Mouse (Mus musculus) gastrocnemius, adult 2 months (tissue): Measurements from ENCODE around the gene Gm10260. TPM values are rescaled to one million over a fixed set of nuclear protein-coding genes. Genes with fewer than 3 reads are reported as not detected.
A peak's percentile ranks its signal among the peaks of the same experiment; 100 is the strongest.

Source experiments
- DNase-seq: peaks from one replicate; pipeline ENCODE4 v3.0.0; 2022
- H3K27ac ChIP-seq: fragments of 200-600 bp; 2 replicates; pipeline ENCODE4 v1.8.1; 2022; ENCODE audit warnings: mild to moderate bottlenecking
- H3K4me3 ChIP-seq: fragments of 200-600 bp; 2 replicates; pipeline ENCODE4 v1.8.1; 2022; ENCODE audit warnings: mild to moderate bottlenecking, moderate library complexity
- CTCF ChIP-seq: fragments of 200-600 bp; IDR thresholded peaks from 2 replicates; pipeline ENCODE4 v1.8.1; 2022; ENCODE audit warnings: antibody characterized with exemption, mild to moderate bottlenecking, moderate library complexity
- intact Hi-C: fragments of 180-260 bp; cut with DNase I; formaldehyde crosslinking; loops from one replicate; pipeline ENCODE4 v1.15.1; 2025
- total RNA-seq, 2 experiments: library from RNA; stranded (reverse); gene quantifications; 2 replicates each; pipeline ENCODE4 v1.2.3; 2021

Gene Gm10260
- total RNA-seq, 2 experiments from 2014 or later: 109 to 126 TPM

GRCm38 (mm10) chr13:97780556-97780955, 20.1 kb upstream of the Gm10260 start:
- intact Hi-C loops: no loop called here
- DNase-seq: no peak
- no peak for TF ChIP-seq CTCF

GRCm38 (mm10) chr13:97779657-97780445, 19.4 kb upstream of the Gm10260 start:
- DNase-seq: no peak
- TF ChIP-seq CTCF: no peak
- Histone ChIP-seq H3K27ac (no peak overlapping the region), H3K4me3 (no peak overlapping the region)
- intact Hi-C loops: no loop called here

More at GRCm38 (mm10) chr13:97780556-97780955, 20.1 kb upstream of the Gm10260 start:
- H3K4me3 ChIP-seq: no peak overlapping the region
- no peak overlapping the region for H3K27ac ChIP-seq

DNA sequence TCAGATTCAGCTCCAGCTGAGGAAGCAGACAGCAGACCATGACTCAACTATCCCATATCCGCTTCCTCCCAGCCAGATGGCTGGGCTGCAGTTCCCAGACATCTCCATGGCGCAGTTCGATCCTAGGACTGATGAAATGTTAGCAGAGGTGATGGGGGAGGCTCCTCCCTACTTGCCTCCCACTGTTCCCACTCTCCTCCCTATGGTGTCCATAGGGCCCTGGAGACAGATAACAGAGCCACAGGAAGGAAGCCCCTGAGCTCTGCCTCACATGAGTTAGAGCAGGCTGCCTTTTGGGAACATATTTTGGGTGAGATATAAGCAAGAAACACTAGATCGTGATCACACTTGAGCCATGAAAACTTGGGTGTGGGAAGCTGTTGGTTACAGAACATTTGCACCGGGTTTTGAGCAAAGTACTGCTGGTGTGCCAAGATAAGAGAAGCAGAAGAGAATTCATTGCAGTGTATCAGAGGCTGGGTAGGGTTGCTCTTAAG, 18.3 kb upstream of the Gm10260 start:
- DNase-seq: peak; percentile 23
- H3K4me3 ChIP-seq: no peak overlapping the region
- TF ChIP-seq CTCF: no peak
- H3K27ac ChIP-seq: no peak overlapping the region
- intact Hi-C loops: no loop called here

DNA sequence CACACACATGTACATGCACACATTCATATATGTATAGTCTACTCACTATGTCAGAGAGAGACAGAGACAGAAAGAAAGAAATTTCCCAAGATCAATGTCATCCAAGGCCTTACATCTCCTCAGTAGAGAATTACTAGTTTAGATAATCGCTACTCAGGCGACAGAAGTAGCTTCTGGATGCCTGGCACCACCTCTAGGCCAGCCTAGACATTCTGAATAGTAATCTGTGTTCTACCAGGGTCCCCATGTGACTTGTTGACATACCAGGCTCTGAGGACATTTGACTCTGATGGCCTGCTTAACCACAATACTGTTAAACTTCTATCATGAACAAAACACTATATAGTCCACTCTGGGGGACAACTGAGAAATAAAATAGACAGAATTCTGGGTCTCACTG, 17.2 kb upstream of the Gm10260 start:
- no peak for DNase-seq
- no peak for TF ChIP-seq CTCF
- intact Hi-C loops: no loop called here
- Histone ChIP-seq H3K4me3 (no peak overlapping the region), H3K27ac (no peak overlapping the region)

GRCm38 (mm10) chr13:97776702-97777101, 16.3 kb upstream of the Gm10260 start:
- no peak overlapping the region for H3K4me3 ChIP-seq
- no peak for TF ChIP-seq CTCF
- H3K27ac ChIP-seq: no peak overlapping the region
- intact Hi-C loops: no loop called here
- DNase-seq: peak; percentile 67

- H3K27ac ChIP-seq: no peak overlapping the region
- intact Hi-C loops: no loop called here
- no peak for TF ChIP-seq CTCF
- no peak overlapping the region for H3K4me3 ChIP-seq
- DNase-seq: no peak
These were observed 15.5 kb upstream of the Gm10260 start for GRCm38 (mm10) chr13:97775907-97776306.

GRCm38 (mm10) chr13:97774740-97775425, 14.5 kb upstream of the Gm10260 start:
- intact Hi-C loops: no loop called here
- no peak overlapping the region for H3K4me3 ChIP-seq
- 0 out of 2 replicates have a peak overlapping the region, but pooled peaks have one; percentile 24 for H3K27ac ChIP-seq
- no peak for TF ChIP-seq CTCF
- peak; percentile 86 for DNase-seq

DNA sequence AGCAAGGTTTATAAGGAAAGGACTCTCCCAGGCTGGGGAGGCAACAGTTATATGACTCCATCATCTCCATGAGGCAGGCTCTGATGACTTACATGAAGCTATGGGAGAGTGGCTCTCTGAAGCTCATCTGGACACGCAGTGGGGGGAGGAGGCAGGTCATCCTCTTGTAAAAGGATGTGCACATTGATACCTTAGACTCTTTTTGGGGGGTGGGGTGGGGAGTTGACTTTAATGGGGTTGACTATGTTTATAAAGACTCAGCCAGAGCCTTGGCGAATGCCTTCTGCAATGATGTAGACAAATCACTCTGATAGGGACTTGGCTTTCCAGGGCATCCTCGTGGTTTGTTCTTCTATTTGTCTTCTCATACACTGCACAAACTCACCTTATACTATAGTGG, 8.8 kb upstream of the Gm10260 start:
- TF ChIP-seq CTCF: no peak
- no peak overlapping the region for H3K4me3 ChIP-seq
- no peak for DNase-seq
- H3K27ac ChIP-seq: no peak overlapping the region
- intact Hi-C loops: loop anchor here (2.0 kb wide), 1 partner anchor 68 kb away; no protein-coding TSS in a partner anchor

DNA sequence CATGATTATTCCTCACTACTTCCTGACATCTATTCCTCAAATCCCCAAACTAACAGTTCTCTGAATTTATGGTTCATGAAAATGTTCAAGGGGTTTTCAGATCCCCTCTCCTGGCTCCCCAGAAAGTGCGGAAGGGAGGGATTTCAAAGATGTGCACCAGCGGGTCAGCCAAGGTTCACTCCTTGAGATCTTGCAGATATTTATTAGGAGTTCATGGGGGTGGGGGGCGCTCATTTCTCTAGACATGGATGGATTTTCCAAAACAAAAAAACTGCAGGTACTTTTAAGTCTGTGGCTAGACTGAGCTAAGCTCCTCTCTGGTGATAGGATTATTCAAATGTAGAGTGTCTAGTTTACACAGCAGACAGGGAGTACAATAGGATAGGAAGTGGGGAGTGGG, 8.4 kb upstream of the Gm10260 start:
- no peak overlapping the region for H3K4me3 ChIP-seq
- no peak for TF ChIP-seq CTCF
- intact Hi-C loops: loop anchor here (2.0 kb wide), 1 partner anchor 68 kb away; no protein-coding TSS in a partner anchor
- H3K27ac ChIP-seq: no peak overlapping the region
- DNase-seq: no peak

DNA sequence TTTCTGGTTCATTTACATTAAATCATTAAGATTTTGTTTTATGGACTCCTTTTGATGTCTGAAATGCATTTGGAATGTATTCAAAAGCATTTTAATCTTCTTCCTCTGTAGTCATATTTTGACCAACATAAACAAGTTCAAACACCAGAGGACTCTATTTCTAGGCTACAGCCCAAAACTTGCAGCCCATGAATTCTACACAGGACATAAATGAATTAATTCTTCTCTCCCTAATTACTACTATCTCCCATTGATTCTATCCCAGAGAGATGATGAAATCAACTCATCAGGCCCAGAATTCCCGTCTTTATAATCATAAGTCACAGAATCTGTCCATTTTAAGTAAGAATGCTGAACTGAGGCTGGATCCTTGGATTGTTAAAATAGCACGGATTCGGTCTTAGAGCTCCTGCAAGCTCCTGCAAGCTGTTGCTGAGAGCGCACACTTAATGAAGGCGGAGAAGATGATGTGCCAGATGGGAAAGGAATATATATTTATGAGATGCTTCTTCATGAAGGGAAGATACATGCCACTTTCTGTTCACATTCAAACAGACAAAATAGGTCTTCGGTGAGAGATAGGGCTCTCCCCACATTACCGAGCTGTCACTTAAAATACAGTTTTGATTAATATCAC, 7.7 kb upstream of the Gm10260 start:
- no peak for TF ChIP-seq CTCF
- intact Hi-C loops: loop anchor here (2.0 kb wide), 1 partner anchor 67 kb away; no protein-coding TSS in a partner anchor
- no peak for DNase-seq
- no peak overlapping the region for H3K4me3 ChIP-seq
- H3K27ac ChIP-seq: no peak overlapping the region

- H3K4me3 ChIP-seq: no peak overlapping the region
- no peak for DNase-seq
- intact Hi-C loops: no loop called here
- TF ChIP-seq CTCF: no peak
- H3K27ac ChIP-seq: no peak overlapping the region
These were observed 6.2 kb upstream of the Gm10260 start for GRCm38 (mm10) chr13:97766600-97766999.

GRCm38 (mm10) chr13:97765913-97766312, 5.5 kb upstream of the Gm10260 start:
- intact Hi-C loops: no loop called here
- Histone ChIP-seq H3K4me3 (no peak overlapping the region), H3K27ac (no peak overlapping the region)
- no peak for DNase-seq
- TF ChIP-seq CTCF: no peak

DNA sequence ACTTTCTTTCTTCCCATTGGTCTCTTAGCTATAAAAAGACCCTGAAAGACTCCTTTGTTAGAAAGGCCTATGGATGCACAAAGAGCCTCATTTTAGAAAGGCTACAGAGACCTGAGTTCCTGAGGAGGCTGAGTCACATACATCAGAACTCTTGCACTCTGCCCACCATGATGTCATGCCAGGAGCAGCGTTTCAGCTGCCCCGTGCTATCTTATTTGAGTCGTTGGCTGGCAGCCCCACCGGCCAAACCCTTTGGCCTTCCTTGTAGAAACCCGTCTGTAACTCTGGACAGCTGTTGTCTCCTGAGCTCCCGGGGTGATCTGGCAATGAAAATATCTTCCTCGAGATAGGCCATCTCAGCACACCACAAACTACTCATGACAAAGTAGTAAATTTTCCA, 3.6 kb upstream of the Gm10260 start:
- Histone ChIP-seq H3K4me3 (no peak overlapping the region), H3K27ac (no peak overlapping the region)
- no peak for TF ChIP-seq CTCF
- DNase-seq: peak; percentile 41
- intact Hi-C loops: no loop called here
